Mouse (Mus musculus) heart, adult 18-20 months (tissue): ENCODE results near the gene Ier3. TPM values are rescaled to one million over a fixed set of nuclear protein-coding genes. Genes with fewer than 3 reads are reported as not detected.
A peak's percentile ranks its signal among the peaks of the same experiment; 100 is the strongest.
"Not testable (repeated sequence)": the region's sequence is repeated elsewhere in the genome, so short reads cannot be mapped to it uniquely, and the experiment has no call there.

Source experiments
- DNase-seq, 2 experiments: peaks; one replicate each; pipeline ENCODE4 v3.0.0; 2021 to 2022; ENCODE audit warnings: mixed read lengths in 1 of 2
- total RNA-seq, 2 experiments: library from RNA; stranded (reverse); gene quantifications; 2 replicates each; pipeline ENCODE4 v1.2.3; 2021

Gene Ier3
- total RNA-seq, 2 experiments from 2014 or later, result 20.2 to 25.6 TPM

DNA sequence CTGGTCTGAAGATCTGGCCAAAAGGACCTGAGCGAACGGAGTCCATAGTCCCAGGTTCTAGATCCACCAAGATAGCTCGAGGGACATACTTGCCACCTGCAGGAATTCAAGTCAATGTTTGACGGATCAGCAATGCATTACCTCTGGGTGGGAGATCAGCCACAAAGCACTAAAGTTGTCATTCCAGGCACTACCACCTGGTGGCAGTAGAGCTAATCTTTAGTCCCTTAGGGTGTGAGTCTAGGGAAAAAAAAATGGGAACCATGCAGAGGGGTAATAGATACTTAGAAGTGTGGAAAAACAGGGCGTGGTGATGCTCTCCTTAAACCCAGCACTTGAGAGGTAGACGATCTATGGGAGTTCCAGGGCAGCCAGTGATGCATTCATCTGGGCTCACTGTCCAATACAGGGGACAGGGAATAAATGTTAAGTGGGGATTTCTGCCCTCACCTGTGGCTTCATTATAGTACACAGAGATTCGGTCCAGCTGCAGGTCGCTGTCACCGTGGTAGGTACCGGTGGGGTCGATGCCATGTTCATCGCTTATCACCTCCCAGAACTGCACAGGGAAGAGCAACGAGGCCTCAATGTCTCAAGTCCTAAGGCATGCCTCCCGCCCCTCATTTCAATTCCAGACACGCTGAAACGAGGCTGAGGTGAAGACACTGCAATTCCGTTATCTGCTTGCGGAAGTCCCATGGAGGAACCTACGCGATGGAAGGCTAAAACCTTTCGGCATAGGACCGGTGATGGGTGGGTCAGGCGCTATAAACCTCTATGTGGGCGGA lies 14.9 kb downstream of the Ier3 start:
- peak; percentile 86 to 94 for DNase-seq

DNA sequence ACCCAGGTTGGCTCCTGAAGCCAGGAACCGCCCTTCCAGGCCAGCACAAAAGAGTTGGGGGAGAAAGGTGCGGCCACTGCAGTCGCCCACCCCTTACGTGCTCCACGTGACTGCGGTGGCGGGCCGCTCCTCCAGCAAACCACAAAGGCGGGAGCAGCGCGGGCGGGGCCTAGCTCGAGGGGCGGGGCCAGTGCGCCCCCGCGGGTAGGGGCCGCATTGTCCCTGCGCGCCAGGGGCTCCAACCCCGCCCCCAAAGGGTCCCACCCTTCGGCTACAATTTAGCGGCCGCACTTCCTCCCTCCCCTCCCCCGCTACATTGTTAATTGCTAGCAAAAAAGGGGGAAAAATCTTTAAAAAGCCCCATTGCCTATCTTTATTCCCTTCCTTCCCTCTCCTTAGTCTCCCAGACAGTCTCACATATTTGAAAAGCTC lies 15.5 kb downstream of the Ier3 start:
- peak; percentile 90 to 92 for DNase-seq

DNA sequence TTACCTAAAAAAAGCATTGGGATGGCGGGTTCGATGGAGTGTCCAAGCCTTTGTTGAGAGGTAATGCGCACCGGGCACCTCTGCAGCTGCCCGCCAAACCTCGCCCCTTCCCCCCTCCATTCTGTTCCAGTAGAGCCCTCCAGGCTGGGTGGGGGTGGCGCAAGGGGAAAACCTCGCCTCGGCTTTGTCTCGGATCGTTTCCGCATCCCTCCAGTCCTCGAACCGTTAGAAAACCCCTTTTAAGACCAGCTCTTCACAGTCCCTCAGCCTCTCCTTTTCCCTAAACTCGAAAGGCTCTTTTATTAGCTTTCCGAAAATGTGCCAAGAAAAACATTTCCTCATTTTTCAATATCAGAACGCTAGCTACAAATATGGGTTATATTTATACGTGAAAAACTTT lies 16.0 kb downstream of the Ier3 start:
- DNase-seq, result peak; percentile 60 to 63

DNA sequence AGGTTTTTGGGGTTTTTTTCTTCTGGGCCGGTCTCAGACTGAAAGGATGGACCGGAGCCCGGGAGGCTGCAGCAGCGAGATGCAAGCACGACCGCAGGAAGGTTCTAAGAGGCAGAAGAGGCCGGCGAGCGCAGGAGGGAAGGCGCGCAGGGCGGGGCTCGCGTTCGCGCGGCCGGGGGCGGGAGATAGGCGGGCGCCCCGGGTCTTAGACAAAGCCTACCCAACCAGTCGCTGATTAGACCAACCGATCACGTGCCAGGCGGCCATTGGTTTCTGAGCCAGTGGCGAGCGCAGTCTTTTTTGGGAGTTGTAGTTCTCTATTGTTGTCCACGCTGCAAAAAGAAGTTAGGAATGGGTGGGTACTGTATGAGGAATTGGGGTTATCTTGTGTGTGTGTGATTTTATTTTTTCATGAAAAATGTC lies 16.6 kb downstream of the Ier3 start, which contains the start of gene Tubb5:
Tubb5 (minus strand) TSS at position 185 of the 423 bp plus-strand sequence.
- peak; percentile 95 to 98 for DNase-seq

DNA sequence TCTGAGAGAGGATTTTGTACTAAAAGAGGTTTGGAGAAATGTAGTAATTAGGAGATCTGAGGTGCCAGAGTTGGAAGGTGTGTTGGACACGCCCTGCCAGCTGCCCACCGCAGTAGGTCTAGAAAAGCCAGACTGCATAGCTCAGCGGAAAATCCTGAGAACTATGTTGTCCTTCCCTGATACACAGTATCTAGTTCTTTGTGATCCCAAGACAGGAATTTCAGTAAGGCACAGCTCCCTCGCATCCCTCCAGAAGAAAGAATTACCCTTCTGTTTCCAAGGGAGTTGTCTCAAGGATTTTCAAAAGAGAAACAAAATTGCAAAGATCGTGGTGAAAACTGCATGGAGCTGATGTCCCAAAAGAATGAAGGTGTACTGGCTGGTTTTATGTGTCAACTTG lies 17.1 kb downstream of the Ier3 start:
- DNase-seq, result peak in 1 of 2 experiments; percentile 44

DNA sequence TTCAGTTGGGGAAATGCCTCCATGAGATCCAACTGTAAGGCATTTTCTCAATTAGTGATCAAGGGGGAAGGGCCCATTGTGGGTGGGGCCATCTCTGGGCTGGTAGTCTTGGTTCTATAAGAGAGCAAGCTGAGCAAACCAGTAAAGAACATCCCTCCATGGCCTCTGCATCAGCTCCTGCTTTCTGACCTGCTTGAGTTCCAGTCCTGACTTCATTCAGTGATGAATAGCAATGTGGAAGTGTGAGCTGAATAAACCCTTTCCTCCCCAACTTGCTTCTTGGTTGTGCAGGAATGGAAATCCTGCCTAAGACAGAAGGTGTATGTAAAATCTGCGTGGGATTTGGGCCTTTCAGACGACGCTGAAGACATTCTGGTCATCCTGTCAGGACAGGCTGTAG lies 17.5 kb downstream of the Ier3 start:
- not testable (repeated sequence) for DNase-seq

DNA sequence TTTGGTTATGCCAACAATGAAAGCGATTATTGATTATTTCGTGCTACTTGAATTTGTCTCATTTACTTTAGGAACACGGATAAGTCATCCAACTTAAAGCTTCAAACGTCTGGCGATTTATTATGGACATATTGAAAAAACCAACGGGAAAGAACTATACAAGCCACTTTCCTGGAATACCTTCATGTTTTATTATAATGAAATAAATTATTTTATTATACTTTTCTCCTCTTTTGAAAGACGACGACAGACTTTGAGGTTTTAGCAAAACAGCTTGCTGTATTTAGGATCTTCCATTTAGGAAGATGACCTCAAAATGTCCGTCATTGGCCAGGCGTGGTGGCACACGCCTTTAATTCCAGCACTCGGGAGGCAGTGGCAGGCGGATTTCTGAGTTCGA lies 19.1 kb downstream of the Ier3 start:
- no peak for DNase-seq

DNA sequence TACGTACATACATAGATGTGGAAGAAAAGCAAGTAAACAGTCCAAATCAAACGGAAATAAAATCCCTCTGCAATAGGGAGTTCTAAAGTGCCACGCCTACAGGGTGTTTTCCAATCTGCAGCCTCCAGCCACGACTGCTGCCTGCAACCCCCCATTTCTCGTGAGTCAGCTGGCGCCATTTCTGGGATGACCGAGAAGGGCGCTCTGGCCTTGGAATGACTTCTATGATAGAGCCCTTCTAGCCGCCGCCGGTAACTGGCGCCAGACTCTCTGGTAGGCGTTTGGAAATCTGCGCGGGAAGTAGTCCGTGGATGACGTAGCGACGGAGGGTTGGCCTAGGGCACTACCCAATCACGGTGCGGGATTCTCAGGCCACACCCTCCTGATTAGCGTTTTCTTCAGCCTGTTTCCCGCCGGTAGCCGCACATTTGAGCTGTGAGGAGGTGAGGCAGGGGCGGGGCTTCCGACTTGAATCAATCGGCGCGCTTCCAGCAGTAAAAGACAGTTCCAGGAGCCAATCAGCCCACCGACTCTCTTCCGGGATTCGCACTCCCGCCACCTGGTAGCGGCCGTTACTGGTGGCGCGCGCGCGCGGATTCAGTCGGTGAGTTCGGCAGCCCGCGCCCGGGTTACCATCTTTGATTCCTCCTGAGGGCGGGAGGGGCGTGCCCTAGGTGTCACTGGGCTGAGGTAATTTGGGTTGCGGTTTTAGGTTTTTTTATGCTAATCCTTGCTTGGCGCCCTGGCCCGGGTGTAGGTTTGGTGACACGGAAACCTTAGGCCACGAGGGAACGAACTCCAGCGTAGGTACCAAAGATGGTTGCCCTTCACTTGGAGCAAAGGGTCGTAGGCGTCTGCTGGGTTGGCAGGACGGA lies 19.8 kb downstream of the Ier3 start, which contains the start of gene Mdc1:
Mdc1 (plus strand) TSS at position 440 of the 875 bp plus-strand sequence.
- DNase-seq, result peak; percentile 99 to 100

DNA sequence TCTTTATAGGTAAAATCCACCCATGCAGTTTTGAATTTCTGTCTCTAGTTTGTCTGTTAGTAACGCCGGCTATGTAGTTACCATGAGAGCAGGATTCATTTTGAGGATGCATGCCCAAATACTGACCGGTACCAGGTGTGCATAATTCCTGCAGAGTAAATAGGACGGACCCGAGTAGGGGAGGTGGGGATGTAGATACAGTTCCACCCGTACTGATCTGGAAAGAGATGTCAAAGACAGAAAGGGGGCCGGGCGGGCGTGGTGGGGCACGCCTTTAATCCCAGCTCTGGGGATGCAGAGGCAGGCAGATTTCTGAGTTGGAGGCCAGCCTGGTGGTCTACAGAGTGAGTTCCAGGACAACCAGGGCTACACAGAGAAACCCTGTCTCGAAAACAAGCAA lies 20.5 kb downstream of the Ier3 start:
- DNase-seq, result no peak

DNA sequence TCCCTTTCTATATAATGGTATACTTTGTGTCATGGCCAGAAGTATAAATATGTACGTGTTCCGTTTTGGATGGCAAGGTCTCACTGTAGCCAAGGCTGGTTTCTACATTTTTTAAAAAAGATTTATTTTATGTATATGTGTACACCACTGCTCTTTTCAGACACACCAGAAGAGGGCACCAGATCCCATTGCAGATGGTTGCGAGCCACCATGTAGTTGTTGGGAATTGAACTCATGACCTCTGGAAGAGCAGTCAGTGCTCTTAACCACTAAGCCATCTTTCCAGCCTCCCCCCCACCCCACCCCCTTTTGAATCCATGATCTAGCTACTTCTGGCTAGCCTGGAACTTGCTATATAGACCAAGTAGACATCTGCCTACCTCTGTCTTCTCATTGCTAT lies 22.0 kb downstream of the Ier3 start:
- DNase-seq, result no peak

DNA sequence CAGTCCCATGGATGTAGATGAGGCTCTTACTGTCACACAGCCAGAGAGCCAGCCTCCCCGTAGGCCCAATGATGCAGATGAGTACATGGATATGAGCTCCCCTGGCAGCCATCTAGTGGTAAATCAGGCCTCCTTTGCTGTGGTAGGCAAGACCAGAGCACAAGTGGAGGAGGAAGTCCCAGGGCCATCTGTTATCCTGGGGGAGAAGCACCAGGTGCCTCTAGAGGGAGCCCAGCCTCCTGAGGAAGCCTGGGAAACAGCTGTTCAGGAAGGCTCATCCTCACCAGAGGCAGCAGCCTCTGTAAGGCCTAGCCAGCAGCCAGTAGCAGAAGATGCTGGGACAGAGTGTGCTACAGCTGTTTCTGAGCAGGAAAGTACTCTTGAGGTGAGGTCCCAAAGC lies 26.6 kb downstream of the Ier3 start:
- DNase-seq, result no peak

DNA sequence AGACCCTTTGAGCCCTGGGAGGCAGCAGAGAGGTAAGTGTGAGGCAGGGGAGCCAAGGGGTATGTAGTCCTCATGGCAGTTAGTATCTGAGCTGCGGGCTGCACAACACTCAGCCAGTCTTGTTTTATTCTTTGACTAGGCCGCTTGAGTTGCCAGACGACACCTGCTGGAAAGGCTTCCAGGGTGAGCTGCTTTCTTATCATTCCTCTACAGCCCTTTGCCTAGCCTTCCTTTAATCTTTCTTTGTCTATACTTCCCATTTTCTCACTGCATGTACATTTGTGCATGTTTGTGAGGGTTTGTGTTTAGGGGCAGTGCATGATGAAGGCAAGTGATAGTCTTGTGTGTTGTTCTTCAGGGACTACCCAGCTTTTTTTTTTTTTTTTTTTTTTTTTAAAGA lies 29.5 kb downstream of the Ier3 start:
- DNase-seq, result no peak

DNA sequence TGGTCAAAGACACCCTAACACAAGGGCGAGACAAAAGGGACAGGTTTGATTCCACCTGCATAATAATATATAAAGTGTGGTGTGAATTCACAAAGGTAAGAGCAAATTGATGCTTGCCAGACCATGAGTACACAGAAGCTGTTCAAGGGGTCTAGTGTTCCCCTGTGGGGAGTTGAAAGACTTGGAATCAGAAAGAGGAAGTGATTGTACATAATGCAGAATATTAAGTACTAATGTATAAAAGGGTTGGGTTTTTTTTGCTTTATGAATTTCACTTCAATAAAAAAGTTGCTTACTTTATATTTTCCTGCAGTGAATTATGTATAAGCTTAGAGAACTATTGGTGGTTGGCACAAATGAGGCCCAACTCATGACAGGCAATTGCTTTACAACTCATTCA lies 37.9 kb downstream of the Ier3 start:
- no peak for DNase-seq

DNA sequence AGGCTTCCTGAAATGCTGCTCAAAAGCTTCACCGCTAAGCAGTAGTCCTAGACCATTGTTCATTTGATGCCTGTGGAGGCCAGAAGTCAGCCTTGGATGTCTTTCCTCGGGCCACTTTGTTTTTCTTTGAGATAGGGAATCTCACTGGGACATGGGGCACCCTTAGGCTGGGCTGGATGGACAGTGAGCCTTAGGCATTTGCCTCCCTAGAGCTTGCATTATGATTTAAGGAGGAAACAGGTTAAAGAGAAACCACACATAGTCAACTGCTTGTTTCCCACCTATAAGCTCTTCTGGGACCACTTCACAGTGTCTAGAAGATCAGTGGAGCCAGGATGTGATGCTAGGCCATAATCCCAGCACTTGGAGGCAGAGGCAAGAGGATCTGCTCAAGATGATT lies 38.4 kb downstream of the Ier3 start:
- no peak for DNase-seq

DNA sequence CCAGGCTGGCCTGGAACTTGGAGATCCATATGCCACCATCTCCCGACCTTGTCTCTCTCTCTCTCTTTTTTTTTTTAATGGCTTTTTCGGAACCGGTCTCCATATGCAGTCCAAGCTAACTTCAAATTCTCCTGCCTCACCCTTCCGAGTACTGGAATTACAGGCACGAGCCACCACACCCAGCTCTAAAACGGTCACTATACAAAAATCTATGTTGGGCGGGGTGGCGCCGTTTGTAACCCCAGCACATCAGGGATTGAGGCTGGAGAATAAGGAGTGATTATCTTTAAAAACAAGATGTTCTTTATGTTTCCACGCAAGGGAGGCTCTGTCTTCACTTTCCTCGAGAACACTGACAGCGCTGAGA lies 39.3 kb downstream of the Ier3 start:
- DNase-seq, result peak in 1 of 2 experiments; percentile 43

DNA sequence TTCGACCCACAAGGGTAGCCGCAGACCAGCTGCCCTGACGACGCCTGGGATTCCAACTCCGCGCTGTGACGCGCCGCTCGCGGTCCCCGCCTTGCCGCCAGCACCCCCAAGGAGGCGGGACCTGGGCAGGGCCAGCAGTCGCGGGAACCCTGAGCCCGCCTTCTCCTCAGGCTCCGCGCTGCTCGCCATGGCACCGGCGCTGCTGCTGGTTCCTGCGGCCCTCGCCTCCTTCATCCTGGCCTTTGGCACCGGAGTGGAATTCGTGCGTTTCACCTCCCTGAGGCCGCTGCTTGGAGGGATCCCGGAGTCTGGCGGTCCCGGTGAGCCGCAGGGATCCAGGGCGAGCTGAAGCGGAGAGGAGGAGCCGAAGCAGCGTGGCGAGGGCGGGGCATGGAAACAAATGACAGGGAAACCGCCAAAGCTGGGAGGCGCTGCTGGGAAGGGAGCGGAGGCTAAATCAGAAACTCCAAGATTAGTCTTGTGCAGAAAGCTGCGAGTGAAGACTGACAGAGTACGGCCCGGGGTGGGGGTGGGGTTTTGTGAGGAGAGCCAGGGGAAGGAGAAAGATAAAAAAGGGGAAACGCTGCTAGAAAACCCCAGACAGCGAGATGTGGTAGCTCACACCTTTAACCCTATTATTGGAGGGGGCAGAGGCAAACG lies 39.8 kb downstream of the Ier3 start, which contains the start of gene Nrm:
Nrm (plus strand) TSS at position 121 of the 660 bp plus-strand sequence.
- peak; percentile 95 to 97 for DNase-seq

DNA sequence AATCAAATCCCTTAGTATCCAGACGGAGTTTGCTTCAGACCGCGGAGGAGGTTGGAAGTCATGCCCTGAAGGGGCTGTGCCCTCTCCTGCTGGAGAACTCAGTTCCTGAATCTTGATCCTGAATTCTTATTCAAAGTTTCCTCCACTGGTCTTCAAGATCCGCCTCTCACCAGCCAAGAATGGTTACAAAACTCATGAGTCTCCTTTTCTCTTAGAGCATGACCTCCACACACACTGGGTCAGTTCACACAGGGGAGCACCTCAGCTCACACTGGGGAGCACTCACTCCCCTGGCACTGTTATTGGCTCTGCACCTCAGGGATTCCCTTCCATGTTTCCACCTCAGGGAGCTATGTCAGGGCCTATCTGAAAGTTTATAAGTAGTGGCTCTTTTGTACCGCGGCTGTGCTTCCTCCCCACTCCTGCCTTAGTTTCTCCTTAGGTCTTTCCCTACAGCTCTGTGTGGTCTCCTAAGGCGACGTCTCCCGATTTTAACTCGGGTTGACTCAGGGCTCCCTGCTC lies 43.4 kb downstream of the Ier3 start:
- DNase-seq, result peak in 1 of 2 experiments; percentile 23

DNA sequence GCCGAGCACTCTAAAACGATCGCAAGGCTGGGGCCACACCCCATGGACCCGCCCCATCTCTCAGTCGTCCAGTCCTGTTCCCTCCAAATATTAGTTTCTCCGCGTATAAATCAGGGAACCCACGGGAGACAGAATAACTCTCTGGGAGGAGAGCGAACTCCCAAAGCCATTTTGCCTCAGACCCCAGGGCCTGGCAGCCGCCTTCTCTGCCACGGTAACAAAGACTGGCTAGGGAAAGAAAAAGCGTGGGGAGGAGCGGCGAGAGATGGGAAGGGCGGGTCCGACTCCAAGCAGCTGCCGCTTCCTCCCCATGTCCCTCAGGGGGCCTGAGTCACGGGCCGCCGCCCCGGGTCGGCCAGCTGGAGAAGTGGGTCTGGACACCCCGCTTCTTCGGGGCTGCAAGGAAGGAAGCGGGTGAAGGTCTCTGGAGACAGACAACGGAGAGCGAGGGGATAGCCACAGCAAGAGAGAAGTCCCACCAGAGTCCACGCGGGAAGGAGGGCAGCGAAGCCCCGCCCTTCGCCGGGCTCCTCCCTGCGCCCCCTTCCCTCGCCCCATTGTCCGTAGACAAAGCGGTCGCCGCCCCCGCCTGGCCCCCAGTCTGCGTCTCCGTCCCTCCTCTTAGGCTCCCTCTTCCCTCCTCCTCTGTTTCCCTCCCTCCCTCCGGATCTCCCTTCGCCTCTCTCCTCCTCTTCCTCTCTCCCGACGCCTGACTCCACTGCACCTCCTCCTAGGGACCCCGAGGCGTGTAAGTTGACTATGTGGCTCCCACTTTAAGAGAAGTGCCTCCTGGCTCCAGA lies 44.2 kb downstream of the Ier3 start, which contains the start of gene Ppp1r18:
Ppp1r18 (plus strand) TSS at position 113 of the 800 bp plus-strand sequence.
- peak; percentile 88 to 92 for DNase-seq

DNA sequence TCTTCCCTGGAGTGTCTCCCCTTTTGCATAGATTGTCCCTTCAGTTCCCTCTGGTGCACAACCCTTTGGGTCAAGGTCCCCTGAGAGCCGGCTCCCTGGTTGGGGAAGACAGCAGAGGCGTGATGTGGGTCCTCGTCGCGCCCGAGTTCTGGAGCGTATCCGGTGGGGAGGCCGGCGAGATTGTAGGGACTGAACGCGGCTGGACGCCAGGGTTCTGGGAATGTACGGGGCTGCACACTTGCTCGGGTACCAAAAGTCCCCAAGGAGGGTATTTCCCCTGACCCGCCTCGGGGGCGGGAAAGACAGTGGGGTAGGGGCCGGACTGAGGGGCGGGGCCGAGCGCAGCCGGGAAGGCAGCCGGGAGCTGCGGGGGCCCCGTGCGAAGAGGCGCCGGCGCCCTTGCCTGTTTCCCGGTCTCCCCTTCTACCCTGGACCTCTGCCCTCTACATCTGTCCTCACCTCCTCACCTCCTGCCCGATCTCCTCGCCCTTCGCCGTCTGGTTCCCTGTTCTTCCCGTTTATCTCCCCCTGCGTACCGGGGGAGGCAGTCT lies 44.9 kb downstream of the Ier3 start:
- peak in 1 of 2 experiments; percentile 92 for DNase-seq
